Mouse (Mus musculus): ENCODE data around the gene Arid4a.
"Not testable (repeated sequence)": the region's sequence is repeated elsewhere in the genome, so short reads cannot be mapped to it uniquely, and the experiment has no call there.

Arid4a gene

DNA sequence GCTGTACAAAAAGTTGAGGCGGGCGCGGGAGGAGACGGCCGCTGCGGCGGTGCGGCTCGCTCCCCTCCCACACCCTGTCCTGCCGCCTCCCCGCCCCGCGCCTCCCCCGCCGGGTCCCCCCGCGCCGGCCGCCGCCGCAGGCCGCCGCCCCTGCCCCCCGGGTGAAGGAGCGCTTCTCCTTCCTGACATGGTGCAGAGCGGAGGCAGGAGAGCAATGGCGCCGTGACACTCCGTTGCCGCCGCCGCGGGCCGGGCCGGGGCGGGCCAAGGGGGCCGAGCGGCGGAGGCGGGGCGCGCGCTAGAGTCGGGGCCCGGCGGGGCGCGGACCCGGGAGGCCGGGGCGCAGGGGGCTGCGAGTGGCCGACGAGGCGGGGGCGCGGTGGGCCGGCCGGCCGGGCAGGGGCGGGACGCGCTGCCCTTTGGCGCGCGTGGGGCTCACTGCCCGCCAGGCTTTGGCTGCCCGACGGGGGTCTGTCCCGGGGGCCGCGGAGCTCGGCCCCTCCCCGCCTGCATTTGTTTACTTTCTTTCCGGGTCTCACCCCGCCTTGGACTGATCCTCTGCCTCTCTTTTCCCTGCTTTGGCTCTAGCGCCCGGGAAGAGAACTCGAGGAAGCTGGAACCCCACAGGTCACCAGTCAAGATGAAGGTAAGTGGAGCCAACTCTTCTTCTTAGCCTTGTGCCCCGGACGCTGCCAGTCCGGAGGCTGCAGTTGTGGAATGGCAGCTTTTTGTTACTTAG is 882 bp downstream of the Arid4a start:
- DNase-seq, result peak; percentile 54 to 80

GRCm38 (mm10) chr12:71017242-71017571 is 1.4 kb downstream of the Arid4a start:
- DNase-seq, result no peak

DNA sequence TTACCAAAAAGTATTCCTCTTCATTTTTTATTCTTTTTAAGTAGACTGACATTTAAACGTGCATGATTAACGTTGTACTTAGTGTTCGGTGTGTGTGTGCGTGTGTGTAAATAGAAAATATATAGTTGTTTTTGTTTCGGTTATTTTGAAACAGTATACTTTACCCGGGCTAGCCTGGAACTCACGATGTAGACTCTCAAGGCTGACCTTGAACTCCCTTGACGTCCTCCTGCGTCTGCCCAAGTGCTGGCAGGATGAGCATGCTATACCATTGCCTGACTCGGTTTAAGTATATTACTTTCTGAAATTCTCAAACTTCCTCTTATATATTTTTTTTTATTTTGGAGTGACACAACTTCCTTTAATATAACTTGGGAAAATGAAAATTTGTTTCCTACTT is 2.0 kb downstream of the Arid4a start:
- DNase-seq, result no peak

DNA sequence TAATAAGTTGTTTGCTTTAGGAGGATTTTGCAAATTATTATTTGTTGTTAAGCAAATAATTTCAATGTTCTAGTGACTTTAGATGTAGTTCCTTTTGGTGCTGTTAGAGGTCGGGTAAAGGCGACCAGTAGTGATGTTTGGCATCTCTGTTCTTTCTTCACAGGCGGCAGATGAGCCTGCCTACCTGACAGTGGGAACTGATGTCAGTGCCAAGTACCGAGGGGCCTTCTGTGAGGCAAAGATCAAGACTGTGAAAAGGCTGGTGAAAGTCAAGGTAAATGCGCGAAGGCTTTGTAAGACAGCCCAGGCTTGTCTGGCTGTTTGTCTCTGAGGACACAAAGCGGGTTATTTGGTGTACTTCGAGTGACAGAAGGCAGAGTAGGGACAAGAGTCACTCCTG is 3.4 kb downstream of the Arid4a start:
- DNase-seq, result no peak

DNA sequence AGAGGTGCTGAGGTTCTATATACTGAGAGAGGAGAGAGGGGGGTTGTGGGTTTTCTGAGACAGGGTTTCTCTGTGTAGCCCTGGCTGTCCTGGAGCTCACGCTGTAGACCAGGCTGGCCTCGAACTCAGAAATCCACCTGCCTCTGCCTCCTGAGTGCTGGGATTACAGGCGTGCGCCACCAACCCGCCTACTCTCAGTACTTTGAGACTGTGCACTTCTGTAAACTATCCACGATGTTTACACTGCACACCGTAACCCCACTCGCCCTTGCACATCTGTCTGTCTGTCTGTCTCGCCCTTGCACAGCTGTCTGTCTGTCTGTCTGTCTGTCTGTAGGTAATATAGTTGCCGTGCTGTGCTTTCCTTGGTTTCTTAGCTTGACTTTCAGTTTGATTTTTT is 8.6 kb downstream of the Arid4a start:
- DNase-seq, result no peak

- DNase-seq, result not testable (repeated sequence)
These were observed 12.5 kb downstream of the Arid4a start for GRCm38 (mm10) chr12:71028265-71028664.

GRCm38 (mm10) chr12:71030260-71030659 is 14.5 kb downstream of the Arid4a start:
- no peak for DNase-seq

- DNase-seq, result no peak
These were observed 14.9 kb downstream of the Arid4a start for GRCm38 (mm10) chr12:71030722-71031121.

DNA sequence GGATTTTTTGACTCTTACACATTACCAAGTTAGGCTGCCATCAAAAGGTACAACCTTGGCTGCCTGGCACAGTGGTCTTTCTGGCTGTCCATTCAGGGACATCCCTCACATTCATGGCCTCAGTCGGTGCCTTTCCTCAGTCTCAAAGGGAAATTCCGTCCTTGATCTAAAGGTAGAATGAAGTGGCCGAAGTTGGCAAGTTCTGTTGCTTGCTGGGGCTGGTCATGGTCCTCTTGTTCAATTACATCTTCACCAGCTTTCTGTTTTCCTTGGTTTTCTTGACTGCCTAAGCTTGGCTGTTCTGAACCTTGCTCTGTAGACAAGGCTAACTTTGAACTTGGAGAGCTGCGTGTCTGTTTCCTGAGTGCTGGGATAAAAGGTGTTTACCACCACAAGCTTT is 20.0 kb downstream of the Arid4a start:
- DNase-seq, result no peak

- no peak for DNase-seq
These were observed 21.1 kb downstream of the Arid4a start for GRCm38 (mm10) chr12:71036729-71037404.

- peak; percentile 74 to 76 for DNase-seq
These were observed 24.7 kb downstream of the Arid4a start for GRCm38 (mm10) chr12:71040462-71040861.

GRCm38 (mm10) chr12:71042451-71042850 is 26.7 kb downstream of the Arid4a start:
- DNase-seq, result no peak

- DNase-seq, result peak; percentile 50 to 67
These were observed 27.8 kb downstream of the Arid4a start for GRCm38 (mm10) chr12:71043571-71043970.

DNA sequence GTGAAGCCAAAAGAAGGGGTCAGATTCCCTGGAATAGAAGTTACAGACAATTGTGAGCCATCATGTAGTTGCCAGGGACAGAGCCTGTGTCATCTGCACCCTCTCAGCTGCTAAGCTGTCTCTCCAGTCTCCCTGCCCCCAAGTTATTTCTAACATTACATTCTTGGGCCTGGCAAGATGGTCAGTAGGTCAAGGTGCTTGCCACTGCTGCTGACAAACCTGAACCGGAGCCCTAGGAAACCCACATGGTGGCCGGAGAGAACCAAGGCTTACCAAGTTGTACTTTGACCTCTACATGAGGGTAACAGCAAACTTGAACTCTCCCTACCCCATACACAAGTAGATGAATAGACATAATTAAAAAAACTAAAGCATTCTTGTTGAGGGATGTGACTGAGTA is 28.7 kb downstream of the Arid4a start:
- DNase-seq, result peak; percentile 66 to 86

DNA sequence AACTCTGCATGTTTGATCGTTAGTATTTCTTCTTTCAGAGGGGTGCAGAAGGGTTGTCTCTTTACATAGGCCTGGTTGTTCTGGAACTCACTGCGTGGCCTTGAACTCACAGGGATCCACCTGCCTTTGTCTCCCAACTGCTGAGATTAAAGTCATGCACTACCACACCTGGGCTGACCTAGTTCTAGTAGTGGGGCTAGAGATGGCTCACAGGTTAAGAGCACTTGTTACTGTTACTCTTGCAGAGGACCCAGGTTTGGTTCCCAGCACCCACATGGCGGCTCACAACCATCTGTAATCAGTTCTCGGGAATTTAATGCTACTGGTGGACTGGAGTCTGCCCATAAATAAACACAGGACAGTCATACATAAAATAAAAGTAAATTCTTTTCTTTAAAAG is 30.7 kb downstream of the Arid4a start:
- DNase-seq, result no peak

- no peak for DNase-seq
These were observed 31.8 kb downstream of the Arid4a start for GRCm38 (mm10) chr12:71047473-71048078.

DNA sequence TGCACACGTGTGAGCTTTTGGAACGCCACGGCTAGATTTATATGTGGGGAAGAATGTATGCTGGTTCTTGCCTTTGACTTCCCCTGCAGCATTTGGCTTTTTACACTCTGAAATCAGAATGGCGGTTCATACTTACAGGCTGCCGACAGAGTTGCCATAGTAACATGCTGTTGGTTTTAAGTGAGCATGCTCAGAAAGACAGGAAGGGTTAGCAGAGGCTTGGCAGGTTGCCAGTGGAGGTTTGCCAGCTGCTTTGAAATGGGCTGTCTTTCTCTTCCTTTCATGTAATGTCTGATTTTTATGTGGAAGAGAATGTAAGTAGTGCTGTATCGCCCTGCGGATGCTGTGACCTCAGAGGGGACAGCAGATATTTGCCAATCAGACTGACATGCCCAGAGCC is 32.3 kb downstream of the Arid4a start:
- peak; percentile 96 to 99 for DNase-seq

DNA sequence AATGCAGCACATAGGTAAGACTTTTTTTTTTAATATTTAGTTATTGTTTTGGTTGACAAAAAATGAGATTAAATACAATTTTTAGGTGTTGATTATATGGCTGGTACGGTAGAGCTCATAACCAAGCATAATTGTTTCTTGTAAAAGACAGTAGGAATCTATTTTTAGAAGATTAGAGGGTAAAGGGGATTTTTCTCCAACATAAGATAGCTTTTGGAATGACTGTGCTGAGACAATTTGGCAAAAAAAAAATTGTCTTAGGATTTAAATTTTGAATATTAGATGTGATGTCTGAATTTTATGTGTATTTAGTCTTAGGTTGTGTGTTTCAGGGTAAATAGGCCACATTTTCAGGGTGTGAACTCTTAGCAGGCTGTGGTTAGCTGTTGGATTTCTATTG is 32.8 kb downstream of the Arid4a start:
- DNase-seq, result no peak

DNA sequence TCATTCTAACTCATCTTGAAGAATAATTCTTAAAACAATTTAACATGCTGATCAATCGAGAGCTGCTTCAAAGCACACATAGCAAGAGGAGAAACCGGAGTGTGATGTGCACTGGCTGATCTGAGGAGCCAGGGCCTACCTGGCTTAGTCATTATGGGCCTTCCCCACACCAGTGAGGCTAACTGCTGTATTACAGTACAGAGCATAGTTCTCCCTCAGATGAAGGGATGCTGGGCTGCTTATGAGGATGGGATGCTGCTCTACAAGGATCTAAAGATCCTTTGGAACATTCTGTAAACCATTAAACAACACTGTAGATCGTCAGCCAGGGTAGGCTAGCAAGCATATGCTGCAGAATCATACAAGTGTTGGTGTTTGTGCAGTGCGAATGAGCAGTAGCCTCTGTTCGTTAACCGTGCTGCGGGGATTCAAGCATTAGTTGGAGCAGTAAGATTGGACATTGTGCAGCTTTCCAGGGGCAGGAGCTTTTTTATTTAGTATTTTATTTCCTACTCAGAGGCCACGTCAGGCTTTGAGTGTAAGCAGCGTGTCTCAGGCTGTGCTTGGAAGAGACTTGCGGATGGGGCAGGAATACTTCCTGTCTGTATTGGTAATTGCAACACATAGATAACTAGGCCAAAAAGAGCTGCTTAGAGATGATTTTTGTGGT is 33.9 kb downstream of the Arid4a start:
- DNase-seq, result no peak

DNA sequence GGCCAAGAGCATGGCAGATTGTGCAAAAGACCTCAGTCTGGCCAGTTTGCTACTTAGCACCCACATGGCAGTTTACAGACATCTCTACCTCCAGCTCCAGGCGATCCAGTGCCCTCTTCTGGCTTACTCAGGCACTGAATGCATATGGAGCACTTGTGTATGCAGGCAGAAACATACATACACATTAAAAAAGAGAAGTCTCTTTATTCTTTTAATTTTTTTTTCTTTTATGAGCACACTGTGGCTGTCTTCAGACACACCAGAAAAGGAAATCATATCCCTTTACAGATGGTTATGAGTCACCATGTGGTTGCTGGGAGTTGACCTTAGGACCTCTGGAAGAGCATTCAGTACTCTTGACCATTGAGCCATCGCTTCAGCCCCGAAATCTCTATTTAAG is 35.3 kb downstream of the Arid4a start:
- DNase-seq, result peak; percentile 66

DNA sequence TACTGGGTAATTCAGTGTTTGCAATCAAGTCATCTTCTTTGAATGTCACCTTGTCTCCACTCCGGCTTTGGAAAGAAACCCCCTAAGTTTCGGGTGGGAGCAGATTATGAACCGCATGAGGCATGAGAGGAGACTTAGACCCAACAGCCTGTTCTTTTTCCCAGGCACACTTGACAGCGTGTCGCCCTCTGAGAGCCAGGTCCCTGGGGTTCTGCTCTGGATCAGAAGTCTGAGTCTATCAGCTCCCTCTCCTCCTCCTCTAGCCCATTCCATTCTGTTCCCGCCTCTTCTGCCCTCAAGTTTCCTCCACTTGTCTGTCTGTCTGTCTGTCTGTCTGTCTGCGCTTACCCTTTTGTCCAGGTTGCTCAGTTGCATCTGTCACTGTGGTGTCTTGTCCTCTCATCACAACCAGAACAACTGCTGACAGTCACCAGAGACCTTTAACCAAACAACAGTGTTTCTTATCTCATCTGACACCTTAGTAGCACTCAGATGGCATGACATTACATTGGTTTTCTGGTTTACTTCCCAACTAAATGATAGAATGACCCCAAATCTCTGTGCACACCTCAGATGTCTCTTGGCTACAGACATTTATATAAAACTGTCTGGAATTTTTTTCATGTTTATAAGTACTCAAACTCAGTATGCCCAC is 36.7 kb downstream of the Arid4a start:
- DNase-seq, result no peak

DNA sequence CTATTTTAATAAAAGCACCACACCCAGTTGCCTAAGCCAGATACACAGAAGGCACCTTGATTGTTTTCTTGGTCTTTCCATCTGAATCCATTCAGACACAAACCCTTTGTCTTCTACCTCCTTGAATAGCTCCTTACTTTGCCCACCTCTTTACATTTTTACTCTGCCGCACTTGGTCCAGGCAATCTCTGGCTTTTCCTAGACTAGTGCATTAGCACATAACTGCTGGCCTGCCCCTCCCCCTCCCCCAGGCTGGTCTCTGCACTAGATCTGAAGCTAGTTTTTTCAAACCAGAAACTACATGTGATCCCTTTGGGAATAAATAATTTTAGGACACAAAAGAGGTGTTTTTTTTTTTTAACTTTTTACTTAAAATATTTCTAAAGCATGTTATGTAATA is 37.2 kb downstream of the Arid4a start:
- DNase-seq, result peak; percentile 56 to 68

- no peak for DNase-seq
These were observed 37.7 kb downstream of the Arid4a start for GRCm38 (mm10) chr12:71053486-71053885.

Measured in kidney, postnatal 25 days (tissue).